Mouse (Mus musculus) lung, adult 2 months (tissue): ENCODE measurements around the gene Slc2a1.

ENCODE experiments used
- CTCF ChIP-seq: fragments of 200-500 bp; IDR thresholded peaks from 2 replicates; pipeline ENCODE4 v1.5.1; 2011; ENCODE audit warnings: mild to moderate bottlenecking, low read length, control low read depth; ENCODE audit not compliant: insufficient read depth
- POLR2A ChIP-seq: fragments of 200-500 bp; IDR thresholded peaks from 2 replicates; pipeline ENCODE4 v1.6.1; 2011; ENCODE audit warnings: low read depth, mild to moderate bottlenecking, control low read depth, low read length, borderline replicate concordance; ENCODE audit errors: extremely low read depth

DNA sequence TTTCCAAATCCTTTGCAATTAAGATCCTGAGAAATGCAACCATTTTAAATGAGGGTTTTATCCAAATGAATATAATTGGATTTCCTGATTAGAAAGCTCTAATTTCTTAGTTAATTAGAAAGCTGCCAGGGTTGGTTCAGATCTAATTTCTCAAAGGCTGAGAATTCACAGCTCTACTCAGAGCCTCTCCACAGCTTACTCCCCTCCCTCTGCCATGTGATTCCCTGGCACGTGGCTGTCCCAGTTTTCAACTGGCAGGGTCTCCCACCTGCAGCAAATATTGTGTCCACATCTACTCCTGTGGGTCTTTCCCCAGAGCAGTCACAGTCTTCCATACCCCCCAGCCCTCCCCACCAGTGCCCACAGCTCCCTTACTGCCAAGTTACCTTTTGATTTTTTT is 75.0 kb downstream of the Slc2a1 start:
- TF ChIP-seq CTCF, result no peak
- TF ChIP-seq POLR2A, result no peak
